Mouse (Mus musculus): ENCODE measurements around the gene Kcnip4. TPM values are rescaled to one million over a fixed set of nuclear protein-coding genes. Genes with fewer than 3 reads are reported as not detected.
A peak's percentile ranks its signal among the peaks of the same experiment; 100 is the strongest.

Kcnip4 gene
- total and polyA plus RNA-seq, 3 experiments: 0.19 TPM; not detected in 2

DNA sequence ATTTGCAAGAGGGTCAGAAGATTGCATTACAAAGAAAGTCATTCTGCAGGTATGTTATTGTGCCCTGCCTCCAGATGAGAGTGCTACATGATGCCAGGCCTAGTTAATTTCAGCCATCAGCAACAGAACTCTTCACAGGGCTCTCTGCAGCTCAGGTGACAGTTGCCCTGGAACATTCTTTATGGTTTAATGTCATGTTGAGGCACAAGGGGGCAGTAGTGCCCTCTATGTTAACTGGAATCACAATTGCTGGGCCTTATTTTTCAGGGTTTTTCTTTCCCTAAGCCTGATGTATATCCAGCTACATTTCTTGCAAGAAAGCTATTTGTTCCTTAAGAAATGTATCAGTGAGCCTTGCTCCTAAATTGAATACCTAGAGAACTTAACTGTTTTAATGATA, 1094.2 kb downstream of the Kcnip4 start:
- no peak for TF ChIP-seq UBTF (IDR thresholded peaks at IDR 0.05; ENCODE audit: borderline replicate concordance, insufficient read depth, low read depth, low read length)
- peak; percentile 89 for TF ChIP-seq ZC3H11A (IDR thresholded peaks at IDR 0.05; ENCODE audit: low read depth, low read length)
- TF ChIP-seq RAD21 (IDR thresholded peaks at IDR 0.05; ENCODE audit: low read depth, low read length): peak; percentile 93
- peak; percentile 28 to 83 (median 51); a peak in 5 of 6 replicates for TF ChIP-seq CTCF (IDR thresholded peaks at IDR 0.05 in 2 of 3, conservative IDR thresholded peaks at IDR 0.05 in 1 of 3; ENCODE audit: control insufficient read depth in 1 of 3, insufficient read depth in 1 of 3, low read depth in 2 of 3, low read length in 3 of 3, poor library complexity in 1 of 3, severe bottlenecking in 1 of 3)
- peak; percentile 96 for TF ChIP-seq SMC3 (IDR thresholded peaks at IDR 0.05; ENCODE audit: low read depth, low read length)
- no peak for TF ChIP-seq E2F4 (IDR thresholded peaks at IDR 0.05; ENCODE audit: borderline replicate concordance, low read depth, low read length)
- Histone ChIP-seq H3K27ac (ENCODE audit: control insufficient read depth, low read depth, low read length) (no peak overlapping the region), H3K9me3 (replicated peaks; ENCODE audit: insufficient read depth, low read length) (no peaks in the 10 kb centered on the region), H3K4me1 (ENCODE audit: control insufficient read depth in 1 of 2, insufficient read depth in 2 of 2, low read length in 2 of 2) (no peaks in the 10 kb centered on the region), H3K36me3 (ENCODE audit: control insufficient read depth in 1 of 2, insufficient read depth in 2 of 2, low read length in 2 of 2) (no peaks in the 10 kb centered on the region), H3K27me3 (ENCODE audit: control insufficient read depth in 1 of 2, insufficient read depth in 2 of 2, low read length in 2 of 2) (no peaks in the 10 kb centered on the region; a peak in 1 of 4 replicates), H3K79me2 (ENCODE audit: control insufficient read depth, insufficient read depth, low read length, poor library complexity) (no peaks in the 10 kb centered on the region), H3K4me3 (ENCODE audit: control insufficient read depth in 1 of 2, insufficient read depth in 1 of 2, low read depth in 2 of 2, low read length in 2 of 2) (no peak overlapping the region), H3K9ac (ENCODE audit: control insufficient read depth, low read depth, low read length, poor library complexity, severe bottlenecking) (no peak overlapping the region)
- peak; percentile 46 for DNase-seq (ENCODE audit: low read depth, low spot score)

DNA sequence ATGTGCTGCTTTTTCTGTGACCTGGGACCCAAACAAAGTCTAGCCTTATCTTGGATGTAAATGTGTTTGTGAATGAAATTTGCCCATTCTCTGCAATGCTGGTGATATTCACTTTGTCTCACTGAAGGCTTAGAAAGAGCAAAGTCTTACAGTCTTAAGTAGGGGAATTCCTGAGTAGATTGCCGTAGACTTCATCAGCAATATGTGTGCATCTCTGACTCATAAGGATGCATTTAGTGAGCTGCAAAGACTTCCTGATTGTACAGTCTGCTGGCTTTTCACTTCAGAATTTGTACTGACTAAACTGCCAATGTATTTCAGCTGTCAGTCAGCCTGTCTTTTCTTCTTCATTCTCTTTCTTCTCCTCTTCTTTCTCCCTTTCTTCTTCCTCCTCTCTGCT, 1102.8 kb downstream of the Kcnip4 start:
- no peak for TF ChIP-seq TBP (IDR thresholded peaks at IDR 0.05; ENCODE audit: low read depth, low read length)
- no peak for TF ChIP-seq HCFC1 (IDR thresholded peaks at IDR 0.05; ENCODE audit: low read depth, low read length)
- no peak for TF ChIP-seq NRF1 (IDR thresholded peaks at IDR 0.05; ENCODE audit: insufficient read depth, low read depth, low read length, poor library complexity, severe bottlenecking)
- TF ChIP-seq SMC3 (IDR thresholded peaks at IDR 0.05; ENCODE audit: low read depth, low read length): no peak
- no peak for TF ChIP-seq USF2 (IDR thresholded peaks at IDR 0.05; ENCODE audit: borderline replicate concordance in 1 of 2, insufficient read depth in 1 of 2, low read depth in 1 of 2, low read length in 2 of 2)

DNA sequence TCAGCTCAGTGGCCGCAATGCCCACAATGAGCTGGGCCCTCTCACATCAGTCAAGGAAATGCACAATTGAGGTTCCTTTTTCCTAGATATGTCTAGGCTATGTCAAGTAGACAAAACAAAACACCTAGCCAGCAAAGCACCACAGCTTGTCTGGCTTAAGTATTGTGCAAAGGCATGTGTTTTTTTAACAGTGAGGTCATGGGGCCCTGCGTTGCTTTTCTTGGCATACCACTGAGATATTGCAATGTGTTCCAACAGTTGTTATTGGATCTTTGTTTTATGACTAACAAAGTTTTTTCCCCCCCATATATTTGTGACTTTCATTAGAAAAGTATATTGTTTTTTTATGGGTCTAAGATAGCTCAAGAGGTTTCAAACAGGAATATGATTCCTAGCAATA, 1105.0 kb downstream of the Kcnip4 start:
- TF ChIP-seq MXI1 (IDR thresholded peaks at IDR 0.05; ENCODE audit: low read depth, low read length) (no peak), POLR2A (IDR thresholded peaks at IDR 0.05; ENCODE audit: control insufficient read depth in 1 of 2, insufficient read depth in 1 of 2, low read depth in 1 of 2, low read length in 2 of 2, poor library complexity in 1 of 2) (no peak), MYC (IDR thresholded peaks at IDR 0.05; ENCODE audit: low read depth, low read length) (no peak), ETS1 (IDR thresholded peaks at IDR 0.05; ENCODE audit: low read depth, low read length) (no peak), UBTF (IDR thresholded peaks at IDR 0.05; ENCODE audit: borderline replicate concordance, insufficient read depth, low read depth, low read length) (no peak), MYB (IDR thresholded peaks at IDR 0.05; ENCODE audit: low read depth, low read length) (no peak), USF2 (IDR thresholded peaks at IDR 0.05; ENCODE audit: borderline replicate concordance in 1 of 2, insufficient read depth in 1 of 2, low read depth in 1 of 2, low read length in 2 of 2) (no peak), TAL1 (IDR thresholded peaks at IDR 0.05; ENCODE audit: low read length) (no peak), RCOR1 (IDR thresholded peaks at IDR 0.05; ENCODE audit: low read depth, low read length) (no peak), ZNF384 (IDR thresholded peaks at IDR 0.05; ENCODE audit: low read depth, low read length) (no peak), POLR2AphosphoS2 (IDR thresholded peaks at IDR 0.05; ENCODE audit: low read length) (no peak), POLR2AphosphoS5 (IDR thresholded peaks at IDR 0.05; ENCODE audit: borderline replicate concordance, low read depth, low read length) (no peak), GABPA (IDR thresholded peaks at IDR 0.05; ENCODE audit: low read depth, low read length) (no peak), MEF2A (IDR thresholded peaks at IDR 0.05; ENCODE audit: extremely low read depth, insufficient replicate concordance, low read depth, low read length, poor library complexity, severe bottlenecking) (no peak)
- DNase-seq (ENCODE audit: low read depth, low spot score): no peak
- Histone ChIP-seq H3K9me3 (replicated peaks; ENCODE audit: insufficient read depth, low read length) (no peaks in the 10 kb centered on the region), H3K36me3 (ENCODE audit: control insufficient read depth in 1 of 2, insufficient read depth in 2 of 2, low read length in 2 of 2) (no peaks in the 10 kb centered on the region), H3K79me2 (ENCODE audit: control insufficient read depth, insufficient read depth, low read length, poor library complexity) (no peaks in the 10 kb centered on the region), H3K9ac (ENCODE audit: control insufficient read depth, low read depth, low read length, poor library complexity, severe bottlenecking) (no peak overlapping the region), H3K4me3 (ENCODE audit: control insufficient read depth in 1 of 2, insufficient read depth in 1 of 2, low read depth in 2 of 2, low read length in 2 of 2) (no peak overlapping the region), H3K27ac (ENCODE audit: control insufficient read depth, low read depth, low read length) (no peak overlapping the region), H3K27me3 (ENCODE audit: control insufficient read depth in 1 of 2, insufficient read depth in 2 of 2, low read length in 2 of 2) (no peaks in the 10 kb centered on the region), H3K4me1 (ENCODE audit: control insufficient read depth in 1 of 2, insufficient read depth in 2 of 2, low read length in 2 of 2) (no peaks in the 10 kb centered on the region)

More for the DNA sequence above, 1102.8 kb downstream of the Kcnip4 start:
- Histone ChIP-seq H3K36me3 (ENCODE audit: control insufficient read depth in 1 of 2, insufficient read depth in 2 of 2, low read length in 2 of 2) (no peaks in the 10 kb centered on the region), H3K27ac (ENCODE audit: control insufficient read depth, low read depth, low read length) (no peak overlapping the region), H3K4me3 (ENCODE audit: control insufficient read depth in 1 of 2, insufficient read depth in 1 of 2, low read depth in 2 of 2, low read length in 2 of 2) (no peak overlapping the region), H3K9me3 (replicated peaks; ENCODE audit: insufficient read depth, low read length) (no peaks in the 10 kb centered on the region), H3K4me1 (ENCODE audit: control insufficient read depth in 1 of 2, insufficient read depth in 2 of 2, low read length in 2 of 2) (no peaks in the 10 kb centered on the region), H3K27me3 (ENCODE audit: control insufficient read depth in 1 of 2, insufficient read depth in 2 of 2, low read length in 2 of 2) (no peaks in the 10 kb centered on the region; a peak in 1 of 4 replicates), H3K9ac (ENCODE audit: control insufficient read depth, low read depth, low read length, poor library complexity, severe bottlenecking) (no peak overlapping the region), H3K79me2 (ENCODE audit: control insufficient read depth, insufficient read depth, low read length, poor library complexity) (no peaks in the 10 kb centered on the region)
- no peak for DNase-seq (ENCODE audit: low read depth, low spot score)

Data from MEL (cell line).